Mouse (Mus musculus): ENCODE results near the gene Tfeb. TPM values are rescaled to one million over a fixed set of nuclear protein-coding genes. Genes with fewer than 3 reads are reported as not detected.

The Tfeb gene
- polyA plus RNA-seq, 1 experiment from 2014 or later = 6.8 TPM

- Histone ChIP-seq H3K4me1 (peaks cover 48% of the 10 kb centered on the region), H3K9me3 (no peaks in the 10 kb centered on the region), H3K4me2 (no peak overlapping the region), H3K36me3 (peaks cover 58% of the 10 kb centered on the region), H3K27me3 (no peaks in the 10 kb centered on the region), H3K9ac (0 out of 2 replicates have a peak overlapping the region, but pooled peaks have one; percentile 22), H3K4me3 (no peak overlapping the region), H3K27ac (peak overlapping the region; percentile 69)
- 44% methylated on average over 10 of the region's 10 CpGs for WGBS
- no peak for ATAC-seq (ENCODE audit: insufficient number of reproducible peaks, insufficient read depth, low FRiP score, low TSS enrichment, low read depth)
Observed at GRCm38 (mm10) chr17:47815446-47815845, 78.6 kb downstream of the Tfeb start.

- Histone ChIP-seq H3K9ac (no peak overlapping the region), H3K4me1 (peaks cover 67% of the 10 kb centered on the region), H3K27ac (no peak overlapping the region), H3K27me3 (no peaks in the 10 kb centered on the region), H3K9me3 (no peaks in the 10 kb centered on the region), H3K36me3 (peaks cover 74% of the 10 kb centered on the region), H3K4me2 (no peak overlapping the region), H3K4me3 (no peak overlapping the region)
- WGBS = 83% methylated on average over 13 of the region's 13 CpGs
- ATAC-seq (ENCODE audit: insufficient number of reproducible peaks, insufficient read depth, low FRiP score, low TSS enrichment, low read depth) = no peak
Observed at GRCm38 (mm10) chr17:47818038-47818725, 81.4 kb downstream of the Tfeb start.

GRCm38 (mm10) chr17:47821339-47821738 lies 84.5 kb downstream of the Tfeb start:
- Histone ChIP-seq H3K27ac (peak overlapping the region; percentile 65), H3K9ac (no peak overlapping the region), H3K4me1 (peaks cover 49% of the 10 kb centered on the region), H3K4me2 (peak overlapping the region; percentile 30), H3K9me3 (no peaks in the 10 kb centered on the region), H3K27me3 (no peaks in the 10 kb centered on the region), H3K4me3 (no peak overlapping the region), H3K36me3 (peaks cover 78% of the 10 kb centered on the region)
- WGBS = 30% methylated on average over 8 of the region's 8 CpGs
- peak; percentile 69; the same call in 1 of the 2 replicates for ATAC-seq (ENCODE audit: insufficient number of reproducible peaks, insufficient read depth, low FRiP score, low TSS enrichment, low read depth)

- peak overlapping the region; percentile 90 for H3K4me2 ChIP-seq
- H3K27ac ChIP-seq = peak overlapping the region; percentile 96
- WGBS = 1% methylated on average over 9 of the region's 9 CpGs
- peaks cover 37% of the 10 kb centered on the region for H3K36me3 ChIP-seq
- peak overlapping the region; percentile 93 for H3K4me3 ChIP-seq
- ATAC-seq (ENCODE audit: insufficient number of reproducible peaks, insufficient read depth, low FRiP score, low TSS enrichment, low read depth) = peak; percentile 43; the same call in 1 of the 2 replicates
- peak overlapping the region; percentile 90 for H3K9ac ChIP-seq
- no peaks in the 10 kb centered on the region for H3K9me3 ChIP-seq
- peaks cover 3% of the 10 kb centered on the region; the same call in 1 of the 2 replicates for H3K27me3 ChIP-seq
- H3K4me1 ChIP-seq = peaks cover 44% of the 10 kb centered on the region
Observed at GRCm38 (mm10) chr17:47831161-47831560, 94.3 kb downstream of the Tfeb start.

- peak overlapping the region; percentile 96 for H3K27ac ChIP-seq
- H3K36me3 ChIP-seq = peaks cover 33% of the 10 kb centered on the region
- H3K4me2 ChIP-seq = peak overlapping the region; percentile 90
- no peaks in the 10 kb centered on the region for H3K9me3 ChIP-seq
- peak overlapping the region; percentile 93 for H3K4me3 ChIP-seq
- peaks cover 3% of the 10 kb centered on the region; the same call in 1 of the 2 replicates for H3K27me3 ChIP-seq
- H3K4me1 ChIP-seq = peaks cover 44% of the 10 kb centered on the region
- WGBS = 19% methylated on average over 5 of the region's 5 CpGs
- H3K9ac ChIP-seq = peak overlapping the region; percentile 90
- ATAC-seq (ENCODE audit: insufficient number of reproducible peaks, insufficient read depth, low FRiP score, low TSS enrichment, low read depth) = no peak
Observed at GRCm38 (mm10) chr17:47831772-47832171, 94.9 kb downstream of the Tfeb start.

GRCm38 (mm10) chr17:47832501-47833028 lies 95.7 kb downstream of the Tfeb start:
- Histone ChIP-seq H3K27me3 (peaks cover 3% of the 10 kb centered on the region; the same call in 1 of the 2 replicates), H3K4me1 (peaks cover 47% of the 10 kb centered on the region), H3K4me3 (peak overlapping the region; percentile 93), H3K36me3 (peaks cover 25% of the 10 kb centered on the region), H3K27ac (peak overlapping the region; percentile 96), H3K4me2 (peak overlapping the region; percentile 90), H3K9ac (peak overlapping the region; percentile 90), H3K9me3 (no peaks in the 10 kb centered on the region)
- under 1% methylated on average over 17 of the region's 17 CpGs for WGBS
- ATAC-seq (ENCODE audit: insufficient number of reproducible peaks, insufficient read depth, low FRiP score, low TSS enrichment, low read depth) = peak; percentile 56

GRCm38 (mm10) chr17:47833029-47833627 lies 96.3 kb downstream of the Tfeb start:
- Histone ChIP-seq H3K4me3 (peak overlapping the region; percentile 93), H3K27ac (peak overlapping the region; percentile 96), H3K4me2 (peak overlapping the region; percentile 90), H3K4me1 (peaks cover 52% of the 10 kb centered on the region), H3K9ac (peak overlapping the region; percentile 90), H3K27me3 (peaks cover 3% of the 10 kb centered on the region; the same call in 1 of the 2 replicates), H3K36me3 (peaks cover 20% of the 10 kb centered on the region; the same call in 1 of the 2 replicates), H3K9me3 (no peaks in the 10 kb centered on the region)
- under 1% methylated on average over 44 of the region's 45 CpGs for WGBS
- ATAC-seq (ENCODE audit: insufficient number of reproducible peaks, insufficient read depth, low FRiP score, low TSS enrichment, low read depth) = peak; percentile 64

GRCm38 (mm10) chr17:47833628-47834481 lies 97.0 kb downstream of the Tfeb start:
- H3K4me2 ChIP-seq = peak overlapping the region; percentile 90
- H3K9me3 ChIP-seq = no peaks in the 10 kb centered on the region
- ATAC-seq (ENCODE audit: insufficient number of reproducible peaks, insufficient read depth, low FRiP score, low TSS enrichment, low read depth) = no peak
- H3K36me3 ChIP-seq = peaks cover 20% of the 10 kb centered on the region; the same call in 1 of the 2 replicates
- 1% methylated on average over 36 of the region's 45 CpGs for WGBS
- peaks cover 3% of the 10 kb centered on the region; the same call in 1 of the 2 replicates for H3K27me3 ChIP-seq
- peak overlapping the region; percentile 90 for H3K9ac ChIP-seq
- peak overlapping the region; percentile 96 for H3K27ac ChIP-seq
- peak overlapping the region; percentile 93 for H3K4me3 ChIP-seq
- H3K4me1 ChIP-seq = peaks cover 50% of the 10 kb centered on the region

GRCm38 (mm10) chr17:47834482-47834767 lies 97.6 kb downstream of the Tfeb start, which contains the start of gene Mdfi:
Mdfi (minus strand) TSS chr17:47834691.
- WGBS = 7% methylated on average over 18 of the region's 18 CpGs
- H3K27me3 ChIP-seq = peaks cover 3% of the 10 kb centered on the region; the same call in 1 of the 2 replicates
- peak within 1 kb of the TSS; percentile 90 for H3K9ac ChIP-seq

GRCm38 (mm10) chr17:47837808-47838207 lies 101.0 kb downstream of the Tfeb start:
- Histone ChIP-seq H3K9ac (no peak overlapping the region), H3K36me3 (no peaks in the 10 kb centered on the region), H3K9me3 (no peaks in the 10 kb centered on the region), H3K27ac (peak overlapping the region; percentile 16; the same call in 1 of the 2 replicates), H3K4me2 (no peak overlapping the region), H3K4me1 (peaks cover 19% of the 10 kb centered on the region), H3K27me3 (peaks cover 3% of the 10 kb centered on the region; the same call in 1 of the 2 replicates), H3K4me3 (no peak overlapping the region)
- WGBS = 30% methylated on average over 6 of the region's 6 CpGs
- ATAC-seq (ENCODE audit: insufficient number of reproducible peaks, insufficient read depth, low FRiP score, low TSS enrichment, low read depth) = no peak

More at GRCm38 (mm10) chr17:47834482-47834767, 97.6 kb downstream of the Tfeb start, which contains the start of gene Mdfi:
- H3K4me1 ChIP-seq = peaks cover 44% of the 10 kb centered on the region
- H3K4me2 ChIP-seq = peak within 1 kb of the TSS; percentile 90
- H3K27ac ChIP-seq = peak within 1 kb of the TSS; percentile 96
- H3K4me3 ChIP-seq = peak within 1 kb of the TSS; percentile 93
- H3K36me3 ChIP-seq = peaks cover 17% of the 10 kb centered on the region; the same call in 1 of the 2 replicates
- ATAC-seq (ENCODE audit: insufficient number of reproducible peaks, insufficient read depth, low FRiP score, low TSS enrichment, low read depth) = no peak
- no peaks in the 10 kb centered on the region for H3K9me3 ChIP-seq

GRCm38 (mm10) chr17:47841521-47841920 lies 104.7 kb downstream of the Tfeb start:
- Histone ChIP-seq H3K4me2 (no peak overlapping the region), H3K9me3 (no peaks in the 10 kb centered on the region), H3K27me3 (no peaks in the 10 kb centered on the region), H3K27ac (no peak overlapping the region), H3K4me1 (peaks cover 11% of the 10 kb centered on the region), H3K36me3 (no peaks in the 10 kb centered on the region), H3K4me3 (no peak overlapping the region), H3K9ac (no peak overlapping the region)
- 93% methylated on average over 8 of the region's 8 CpGs for WGBS
- no peak for ATAC-seq (ENCODE audit: insufficient number of reproducible peaks, insufficient read depth, low FRiP score, low TSS enrichment, low read depth)

Measured in embryonic facial prominence, embryonic 13.5 days (tissue).